Mouse (Mus musculus): ENCODE results near the gene Fitm1.

Gene Fitm1

DNA sequence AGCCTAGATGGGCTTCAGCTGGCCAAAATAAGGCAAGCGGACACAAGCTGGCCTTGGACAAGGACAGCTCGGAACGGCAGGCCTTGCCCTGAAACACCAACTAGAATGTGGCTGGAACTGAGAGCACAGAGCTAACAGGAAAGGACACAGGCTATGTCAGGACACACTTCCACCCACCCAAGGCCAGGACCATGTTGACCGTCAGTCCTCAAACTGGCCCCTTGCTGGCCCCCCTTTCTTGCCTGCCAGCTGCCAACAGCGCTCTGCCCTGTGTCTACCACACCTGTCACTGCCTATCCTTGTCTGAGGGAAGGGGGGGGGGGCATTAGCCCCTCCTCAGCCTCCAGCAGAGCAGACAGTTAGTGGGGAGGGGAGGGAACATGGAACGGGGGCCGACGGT is at the start of gene Fitm1:
TSS of gene Fitm1 (plus strand) at position 316 of the 400 bp plus-strand sequence.
- DNase-seq = no peak

DNA sequence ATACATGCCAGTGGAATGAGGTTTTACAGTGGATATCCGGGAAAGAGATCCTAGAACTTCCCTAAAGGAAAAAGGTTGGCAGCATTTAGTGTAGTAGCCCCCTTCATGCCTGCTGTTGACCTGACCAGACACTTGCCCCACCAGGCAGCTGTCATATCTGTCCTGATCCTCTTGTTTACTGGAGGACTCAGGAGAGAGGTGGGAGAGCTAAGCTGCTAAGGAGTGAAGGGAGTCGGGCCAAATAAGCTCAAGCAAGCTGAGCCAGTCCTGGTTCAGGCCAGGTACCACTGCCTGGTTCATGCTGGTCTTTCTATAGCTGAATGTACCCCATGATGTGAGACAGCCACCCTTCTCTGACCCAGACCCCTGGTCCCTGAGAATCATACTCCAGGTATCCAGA is 48.7 kb upstream of the Fitm1 start:
- no peak for DNase-seq

DNA sequence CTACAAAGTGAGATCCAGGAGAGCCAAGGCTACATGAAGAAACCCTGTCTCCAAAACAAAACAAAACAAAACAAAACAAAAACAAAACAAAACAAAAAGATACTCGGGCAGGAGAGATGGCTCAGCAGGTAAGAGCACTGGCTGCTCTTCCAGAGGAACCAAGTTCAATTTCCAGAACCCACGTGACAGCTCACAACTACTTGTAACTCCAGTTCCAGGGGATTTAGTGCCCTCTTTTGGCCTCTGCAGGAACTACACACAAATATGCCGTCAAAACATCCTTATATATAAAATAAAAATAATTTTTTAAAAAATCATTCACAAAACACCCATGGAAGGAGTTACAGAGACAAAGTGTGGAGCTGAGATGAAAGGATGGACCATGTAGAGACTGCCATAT is 47.5 kb upstream of the Fitm1 start:
- DNase-seq = no peak

DNA sequence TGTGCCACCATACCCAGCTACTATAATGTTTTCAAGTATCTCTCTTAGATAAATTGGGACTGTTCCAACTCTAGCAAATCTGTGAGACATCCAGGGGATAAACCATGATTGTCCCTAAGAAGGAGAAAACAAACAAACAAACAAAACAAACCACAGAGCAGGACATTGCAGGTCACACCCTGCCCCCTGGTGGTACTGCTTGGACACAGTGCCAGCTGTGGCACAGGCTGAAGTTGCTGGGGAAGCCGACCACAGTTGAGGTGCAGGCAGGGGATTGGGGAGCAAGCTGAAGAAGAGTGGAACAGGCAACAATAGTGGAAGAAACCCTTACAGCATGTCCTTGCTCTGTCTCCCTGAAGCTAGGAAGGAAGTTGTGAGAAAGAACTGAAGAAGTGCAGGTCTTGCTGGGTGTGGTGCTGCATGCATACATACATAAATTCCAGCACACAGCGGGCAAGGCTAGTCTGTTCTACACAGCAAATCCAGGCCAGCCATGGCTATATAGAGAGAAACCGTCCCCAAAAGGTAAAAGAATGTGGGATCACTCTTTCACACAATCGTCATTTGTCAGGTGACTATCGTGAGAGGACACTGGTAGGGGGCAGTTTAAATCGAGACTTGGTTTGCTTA is 39.2 kb upstream of the Fitm1 start:
- DNase-seq = no peak

DNA sequence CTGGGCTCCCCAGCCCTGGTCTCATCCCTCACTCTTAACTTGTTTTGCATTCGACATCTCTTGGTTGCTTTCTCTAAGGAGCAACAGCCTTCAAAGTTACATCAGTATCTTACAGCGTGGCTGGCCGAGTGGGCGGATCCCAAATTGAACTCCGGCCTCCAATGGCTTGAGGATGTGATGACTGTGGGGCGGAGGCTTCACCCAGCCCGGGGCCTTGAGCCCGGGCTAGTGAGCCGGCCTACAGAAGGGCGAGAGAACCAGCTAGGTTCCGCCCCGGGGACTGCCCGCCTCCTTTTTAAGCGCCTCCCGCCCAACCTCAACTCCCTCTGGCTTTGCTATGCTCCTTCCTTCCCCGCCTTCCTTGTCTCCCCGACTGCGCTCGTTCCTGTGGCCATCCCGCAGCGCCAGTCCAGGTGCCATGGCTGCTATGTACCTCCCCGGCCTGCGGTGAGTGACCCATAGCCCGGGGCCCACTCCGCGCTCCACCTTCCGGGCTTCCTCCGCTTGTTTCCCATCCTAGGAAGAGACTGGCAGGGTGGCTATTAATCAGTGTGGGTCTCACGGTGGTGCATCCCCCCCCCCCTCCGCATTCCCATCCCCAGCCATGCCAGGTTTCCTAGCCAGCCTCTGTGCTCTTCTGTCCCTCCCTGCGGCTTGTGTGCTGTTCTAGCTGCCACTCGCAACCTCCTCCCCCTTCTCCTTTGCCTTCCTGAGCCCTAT is 35.2 kb upstream of the Fitm1 start, which contains the start of gene Pck2:
TSS of gene Pck2 (plus strand) at position 200 of the 720 bp plus-strand sequence.
- peak; percentile 90 for DNase-seq

DNA sequence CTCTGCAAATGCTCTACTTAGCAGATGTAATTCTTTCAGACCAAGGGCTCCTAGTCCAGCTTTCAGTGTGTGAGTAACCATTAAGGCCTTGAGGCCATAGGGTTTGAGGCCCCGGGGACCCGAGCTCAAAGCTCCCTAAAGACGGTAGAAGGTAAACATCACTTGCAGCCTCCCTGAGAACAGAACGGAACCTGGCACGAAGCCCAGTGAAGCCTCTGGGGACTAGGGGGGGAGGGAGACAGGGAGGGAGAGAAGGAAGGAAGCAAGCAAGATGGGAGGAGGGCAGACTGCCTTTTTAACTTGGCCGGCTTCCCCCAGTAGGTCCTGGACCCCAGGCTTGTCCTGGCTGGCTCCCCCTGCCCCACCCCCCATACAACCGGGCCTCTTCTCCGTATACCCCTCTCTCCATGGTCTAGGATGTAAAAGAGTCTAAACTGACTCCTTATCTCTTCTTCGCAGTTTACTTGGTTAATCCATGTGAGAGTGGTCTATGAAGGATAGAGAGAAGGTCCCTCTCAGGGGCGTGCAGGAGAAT is 34.6 kb upstream of the Fitm1 start:
- peak; percentile 86 for DNase-seq

DNA sequence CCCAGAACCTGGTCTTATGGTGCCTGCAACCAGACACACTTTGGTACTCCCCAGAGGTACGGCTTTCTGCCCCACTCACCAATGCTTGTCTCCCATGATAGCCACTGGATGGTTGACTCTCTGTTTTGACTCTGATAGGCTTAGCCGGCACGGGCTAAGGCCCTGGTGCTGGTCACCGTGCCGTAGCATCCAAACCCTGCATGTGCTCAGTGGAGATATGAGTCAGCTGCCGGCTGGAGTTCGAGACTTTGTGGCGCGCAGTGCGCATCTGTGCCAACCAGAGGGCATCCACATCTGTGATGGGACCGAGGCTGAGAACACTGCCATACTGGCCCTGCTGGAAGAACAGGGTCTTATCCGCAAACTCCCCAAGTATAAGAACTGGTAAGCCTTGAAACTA is 33.1 kb upstream of the Fitm1 start:
- DNase-seq = no peak

DNA sequence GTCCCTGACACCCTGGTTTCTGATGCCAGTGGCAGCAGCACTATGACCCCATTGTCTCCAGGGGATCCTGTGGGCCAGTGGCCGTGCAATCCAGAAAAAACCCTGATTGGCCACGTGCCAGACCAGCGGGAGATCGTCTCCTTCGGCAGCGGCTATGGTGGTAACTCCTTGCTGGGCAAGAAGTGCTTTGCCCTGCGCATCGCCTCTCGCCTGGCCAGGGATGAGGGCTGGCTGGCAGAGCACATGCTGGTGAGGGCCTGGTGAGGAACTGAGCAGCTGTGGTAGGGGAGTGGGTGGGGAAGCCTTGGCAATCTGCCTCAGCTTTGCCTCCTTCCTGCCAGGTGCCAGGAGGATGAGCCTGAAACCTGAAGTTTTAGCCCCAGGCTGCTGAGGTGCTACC is 31.1 kb upstream of the Fitm1 start:
- peak; percentile 52 for DNase-seq

DNA sequence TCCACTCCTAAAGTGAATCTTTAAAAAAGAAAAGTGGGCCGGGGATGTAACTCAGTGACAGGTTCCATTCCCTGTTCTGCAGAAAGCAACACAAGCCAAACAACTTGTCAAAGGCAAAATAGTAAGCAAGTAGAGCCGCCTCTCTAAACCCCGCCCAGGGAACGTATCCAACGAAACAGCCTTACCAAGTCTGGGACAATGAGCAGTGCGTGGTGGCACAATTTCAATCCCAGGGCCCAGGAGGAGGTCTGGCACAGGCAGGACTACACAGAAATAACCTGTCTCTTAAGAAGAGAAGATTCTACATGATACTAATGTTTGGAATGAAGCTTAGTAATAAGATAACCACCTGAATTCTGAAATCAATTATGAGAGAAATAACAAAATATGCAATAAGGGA is 25.2 kb upstream of the Fitm1 start:
- DNase-seq = no peak

DNA sequence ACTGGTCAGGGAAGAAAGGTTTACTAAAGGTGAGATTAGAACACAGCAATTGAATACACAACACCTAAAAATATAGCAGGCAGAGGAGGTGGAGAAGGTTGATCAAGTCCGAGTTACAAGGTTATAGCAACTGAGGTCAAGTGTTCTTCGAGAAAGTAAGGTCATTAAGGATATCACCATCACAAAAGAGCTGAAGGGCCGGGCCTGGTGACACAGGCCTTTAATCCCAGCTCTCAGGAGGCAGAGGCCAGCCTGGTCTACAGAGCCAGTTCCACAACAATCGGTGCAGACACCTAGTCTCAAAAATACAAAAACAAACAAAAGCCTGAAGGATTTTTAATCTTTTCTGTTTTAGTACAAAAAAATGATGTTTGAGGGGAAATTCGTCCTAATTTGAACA is 24.1 kb upstream of the Fitm1 start:
- DNase-seq = no peak

DNA sequence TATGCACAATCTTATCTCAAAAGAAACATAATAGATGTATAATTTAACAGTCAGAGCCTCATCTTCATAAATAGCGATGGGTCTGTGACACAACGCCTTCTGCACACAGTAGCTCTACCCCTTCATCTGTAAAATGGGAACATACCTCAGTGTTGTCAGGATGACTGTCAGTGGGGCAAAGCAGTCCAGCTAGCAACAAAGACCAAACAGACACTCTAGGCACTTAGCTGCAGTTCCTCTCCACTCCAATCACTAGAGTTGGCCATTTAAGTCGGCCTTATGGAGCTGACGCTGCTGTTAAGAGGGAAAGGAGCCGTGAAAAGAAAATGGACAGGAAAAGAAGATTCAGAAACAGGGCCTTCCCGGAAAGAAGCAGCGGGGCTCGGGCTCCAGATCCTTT is 23.6 kb upstream of the Fitm1 start:
- no peak for DNase-seq

DNA sequence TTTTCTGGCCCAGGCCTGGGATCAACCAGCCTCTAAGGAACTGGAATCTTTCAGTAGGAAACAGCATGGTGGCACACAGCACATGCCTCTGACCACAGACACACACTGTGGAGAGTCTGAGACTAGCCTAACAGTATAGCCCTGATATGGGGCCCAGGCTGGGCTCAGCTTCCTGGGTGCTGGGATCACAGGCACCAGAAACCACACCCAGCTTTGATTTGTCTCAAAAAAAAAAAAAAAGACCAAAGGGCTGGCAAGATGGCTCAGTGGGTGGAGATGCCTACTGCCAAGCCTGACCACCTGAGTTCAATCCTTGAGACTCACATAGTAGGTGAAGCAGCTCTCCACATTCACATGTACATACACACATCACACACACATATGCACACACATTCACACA is 20.8 kb upstream of the Fitm1 start:
- DNase-seq = no peak

DNA sequence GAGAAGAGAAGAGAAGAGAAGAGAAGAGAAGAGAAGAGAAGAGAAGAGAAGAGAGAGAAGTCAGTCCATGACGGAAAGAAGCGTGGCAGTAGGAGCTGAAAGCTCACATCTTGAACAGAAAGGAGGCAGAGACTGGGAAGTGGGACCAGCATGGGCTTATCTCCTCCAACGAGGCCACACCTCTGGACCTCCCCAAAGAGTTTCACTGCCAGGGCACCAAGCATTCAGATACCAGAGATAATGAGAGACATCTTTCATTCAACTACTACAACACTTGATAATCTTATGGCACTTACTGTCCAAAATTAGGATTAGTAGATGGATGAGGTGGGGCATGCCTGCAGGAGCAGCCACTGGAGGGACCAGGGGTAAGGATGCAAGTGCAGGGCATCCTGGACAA is 19.6 kb upstream of the Fitm1 start:
- DNase-seq = no peak

DNA sequence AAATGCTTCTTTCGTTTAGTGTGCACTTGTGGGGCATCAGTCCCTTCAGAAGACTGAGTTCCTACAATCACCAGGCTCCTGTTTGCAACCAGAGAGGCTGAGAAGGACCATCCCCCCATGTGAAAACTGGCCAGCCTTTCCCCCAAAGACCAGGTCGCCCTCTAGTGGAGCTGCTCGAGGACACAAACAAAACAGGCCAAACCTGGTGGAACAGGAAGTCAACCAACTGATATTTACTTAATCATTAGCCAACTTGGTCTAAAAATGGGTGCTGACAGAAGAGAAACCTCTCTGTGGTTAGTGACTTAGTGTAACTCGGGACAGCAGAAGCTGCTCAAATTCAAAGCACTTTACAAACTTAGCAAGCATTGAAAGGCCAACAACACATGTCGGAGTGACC is 18.4 kb upstream of the Fitm1 start:
- DNase-seq = peak; percentile 69

DNA sequence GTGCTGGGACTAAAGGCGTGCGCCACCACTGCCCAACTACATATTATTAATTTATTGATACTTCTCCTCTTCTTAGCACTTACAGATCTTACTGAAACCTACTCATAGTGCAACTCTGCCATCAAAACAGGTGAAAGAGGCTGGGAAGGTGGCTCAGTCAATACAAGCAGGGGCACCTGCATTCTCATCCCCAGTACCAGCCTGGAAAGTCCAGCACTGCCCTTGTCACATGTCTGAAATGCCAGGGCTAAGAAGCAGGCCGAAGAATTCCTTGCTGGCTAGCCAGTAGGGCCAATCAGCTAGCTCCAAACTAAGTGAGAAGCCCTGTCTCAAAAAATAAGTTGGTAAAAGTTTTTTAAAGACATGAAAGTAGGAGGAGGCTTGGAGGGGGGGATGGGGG is 17.8 kb upstream of the Fitm1 start:
- no peak for DNase-seq

DNA sequence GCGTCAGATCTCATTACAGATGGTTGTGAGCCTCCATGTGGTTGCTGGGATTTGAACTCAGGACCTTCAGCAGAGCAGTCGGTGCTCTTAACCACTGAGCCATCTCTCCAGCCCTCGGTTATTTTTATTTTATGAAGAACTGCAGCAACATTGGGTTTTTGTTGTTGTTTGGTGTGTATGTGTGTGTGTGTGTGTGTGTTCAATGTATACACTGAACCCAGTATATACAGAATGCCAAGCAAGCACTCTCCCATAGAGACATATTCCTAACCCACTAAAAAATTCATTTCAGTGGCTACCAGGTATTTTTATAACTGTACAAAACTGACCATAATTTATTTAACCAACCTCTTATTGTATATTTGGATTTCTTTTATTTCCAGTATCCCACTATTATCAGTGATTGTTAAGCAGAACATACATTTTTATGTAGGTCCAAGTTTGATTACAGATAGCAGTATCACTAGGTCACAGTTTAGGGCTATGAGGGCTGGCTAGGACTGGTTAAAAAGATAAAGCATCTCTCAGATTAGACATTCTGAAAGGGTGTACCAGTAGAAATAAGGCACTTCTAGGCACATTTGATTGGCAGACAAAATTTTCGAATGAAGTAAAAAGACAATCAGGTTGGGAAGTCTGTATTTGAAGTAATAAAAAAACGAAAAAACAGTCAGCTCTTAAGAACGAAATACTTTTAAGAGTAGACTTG is 16.5 kb upstream of the Fitm1 start:
- no peak for DNase-seq

DNA sequence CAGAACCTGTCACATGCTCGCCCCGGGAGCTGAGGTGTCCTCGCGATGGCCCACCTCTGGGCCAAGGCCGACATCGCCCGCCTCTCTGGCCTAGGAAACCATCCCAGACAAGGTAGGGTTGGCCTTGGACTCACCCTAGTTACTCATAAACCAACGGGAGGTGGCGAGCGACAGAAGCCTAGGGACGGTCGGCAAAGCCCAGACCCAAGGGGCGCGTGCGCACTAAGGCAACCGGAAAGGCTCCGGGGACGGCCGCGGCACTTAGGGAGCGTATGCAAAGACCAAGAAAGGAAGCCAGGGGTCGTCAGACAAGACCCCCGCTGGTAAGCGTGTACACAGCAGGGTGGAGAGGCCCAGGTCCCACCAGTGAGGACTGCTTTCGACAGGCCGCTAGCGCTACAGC is 15.6 kb upstream of the Fitm1 start, which contains the start of gene Dcaf11:
TSS of gene Dcaf11 (plus strand) at position 208 of the 403 bp plus-strand sequence.
- DNase-seq = peak; percentile 94

DNA sequence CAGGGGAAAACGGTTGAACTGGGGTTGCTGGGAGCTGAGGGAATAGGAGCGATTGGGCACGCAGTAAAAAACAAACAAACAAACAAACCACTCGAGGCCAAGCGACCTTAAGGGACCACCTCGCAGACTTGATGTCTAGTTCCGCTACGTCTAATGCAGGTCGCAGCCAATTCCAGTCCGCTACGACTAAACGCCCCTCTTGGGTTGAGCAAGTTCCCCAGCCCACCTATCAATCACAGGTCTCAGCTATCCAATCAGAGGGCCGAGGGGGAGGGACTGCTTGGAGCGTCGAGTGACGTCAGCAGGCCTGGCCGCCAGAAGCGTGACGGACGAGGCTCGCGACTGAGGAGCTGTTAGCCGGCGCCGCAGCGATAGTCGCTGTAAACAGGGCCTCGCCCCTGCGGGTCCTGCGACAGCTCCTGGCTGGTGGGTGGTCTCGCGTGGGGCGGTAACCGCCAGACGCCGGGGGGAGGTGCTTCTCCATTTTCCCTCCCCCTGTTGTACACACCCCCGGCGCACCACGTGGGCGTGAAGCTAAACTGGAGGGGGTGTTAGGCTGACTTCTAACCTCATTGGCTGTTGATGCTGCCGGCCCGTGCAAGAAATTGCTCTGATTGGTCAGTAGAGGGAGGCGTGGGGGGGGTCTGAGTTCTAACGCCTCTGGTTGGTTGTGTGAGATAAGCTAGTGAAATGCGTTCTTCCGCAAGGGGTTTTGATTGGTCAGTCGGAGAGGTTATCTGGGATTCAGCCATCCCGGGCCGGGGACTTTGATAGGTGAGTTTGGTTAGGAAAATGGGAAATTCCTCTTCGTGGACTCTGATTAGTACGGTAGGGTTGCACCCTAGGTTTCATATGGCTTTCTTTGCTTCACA is 15.0 kb upstream of the Fitm1 start, which contains the start of gene A730061H03Rik:
TSS of gene A730061H03Rik (minus strand) at position 205 of the 872 bp plus-strand sequence.
- peak; percentile 99 for DNase-seq

DNA sequence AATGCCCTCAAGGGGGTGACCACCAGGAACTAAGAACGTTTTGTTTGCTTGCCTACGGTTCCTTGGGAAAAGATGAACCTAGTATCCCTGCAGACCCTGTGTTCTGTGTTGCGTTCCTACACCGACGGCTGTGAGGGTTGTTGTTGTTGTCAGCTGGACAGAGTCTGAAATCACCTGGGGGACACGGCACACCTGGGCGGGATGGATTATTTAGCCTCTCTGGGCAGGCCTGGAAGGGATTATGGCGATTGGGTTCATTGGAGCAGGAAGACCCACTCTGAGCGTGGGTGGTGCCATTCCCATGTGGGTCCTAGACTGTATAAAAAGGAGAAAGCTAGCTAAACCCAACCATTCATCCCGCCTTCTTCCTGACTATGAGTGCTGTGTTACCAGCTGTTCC is 13.6 kb upstream of the Fitm1 start:
- peak; percentile 45 for DNase-seq

DNA sequence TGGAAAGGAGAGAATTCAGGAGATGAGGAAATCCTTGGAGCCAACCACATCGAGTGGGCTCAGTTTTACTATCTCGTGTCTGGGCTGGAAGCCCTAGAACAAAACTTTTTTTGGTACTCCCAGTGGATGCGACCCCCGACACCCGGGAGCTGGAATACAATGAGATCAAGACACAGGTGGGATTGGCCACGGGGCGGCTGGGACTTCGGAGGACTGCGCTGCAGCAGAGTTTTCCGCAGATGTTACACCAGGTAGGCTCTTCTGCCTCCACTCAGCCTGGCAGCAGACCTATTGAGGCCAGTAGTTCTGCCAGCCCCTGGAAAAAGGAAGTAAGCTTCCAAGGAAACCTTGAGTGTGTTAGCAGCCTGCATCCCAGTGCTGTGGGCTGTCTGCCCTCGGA is 12.2 kb upstream of the Fitm1 start:
- DNase-seq = no peak

DNA sequence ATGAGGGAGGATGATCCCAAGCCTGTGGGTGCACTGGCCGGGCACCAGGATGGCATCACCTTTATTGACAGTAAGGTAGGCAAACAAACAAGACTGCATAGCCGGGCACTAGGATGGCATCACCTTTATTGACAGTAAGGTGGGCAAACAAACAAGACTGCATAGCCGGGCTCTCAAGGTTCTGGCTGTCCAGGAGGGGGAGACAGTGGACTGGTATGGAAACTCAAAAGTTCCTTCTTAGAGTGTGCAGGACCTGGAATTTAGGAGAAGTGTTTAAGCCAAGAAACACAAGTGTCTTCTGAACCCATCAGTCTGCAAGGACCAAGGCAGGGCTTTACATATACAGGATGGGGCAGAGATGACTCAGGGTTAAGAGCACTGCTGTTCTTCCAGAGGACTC is 9.7 kb upstream of the Fitm1 start:
- DNase-seq = no peak

DNA sequence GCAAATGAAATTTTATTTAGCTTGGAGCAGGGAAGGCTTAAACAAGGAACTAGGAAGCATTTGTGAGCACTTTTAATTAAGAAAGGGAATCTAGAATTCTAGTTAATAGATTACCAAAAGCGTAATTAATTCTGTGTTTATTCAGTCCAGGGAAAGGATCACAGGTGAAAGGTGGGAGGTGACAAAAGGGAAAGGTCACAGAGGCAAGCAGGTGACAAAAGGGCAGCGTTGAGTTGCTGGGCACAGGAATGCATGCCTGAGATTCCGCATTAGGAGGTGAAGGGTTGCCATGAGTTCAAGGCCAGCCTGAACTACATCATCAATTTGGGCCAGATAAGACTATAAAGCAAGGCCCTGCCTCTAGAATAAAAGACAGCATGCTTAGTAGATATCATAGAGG is 7.9 kb upstream of the Fitm1 start:
- DNase-seq = no peak

DNA sequence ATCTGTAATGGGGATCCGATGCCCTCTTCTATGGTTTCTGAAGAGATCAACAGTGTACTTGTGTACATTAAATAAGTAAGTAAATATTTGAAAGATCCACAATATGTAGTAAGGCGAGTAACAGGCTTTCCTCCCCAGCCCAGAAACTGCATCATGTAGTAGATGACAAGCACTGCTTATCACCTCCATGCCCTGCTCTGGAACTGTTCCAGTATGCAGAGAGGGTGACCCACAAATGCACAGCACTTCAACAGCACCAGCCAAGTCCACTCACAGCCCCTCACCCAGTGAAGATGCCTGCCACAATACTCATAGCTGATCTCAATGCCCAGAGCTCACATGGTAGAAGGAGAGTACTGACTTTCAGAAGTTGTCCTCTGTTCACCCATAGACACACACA is 4.8 kb upstream of the Fitm1 start:
- DNase-seq = no peak
